ENCODE assay signal across 19 mouse cellular contexts in the genomic region with DNA sequence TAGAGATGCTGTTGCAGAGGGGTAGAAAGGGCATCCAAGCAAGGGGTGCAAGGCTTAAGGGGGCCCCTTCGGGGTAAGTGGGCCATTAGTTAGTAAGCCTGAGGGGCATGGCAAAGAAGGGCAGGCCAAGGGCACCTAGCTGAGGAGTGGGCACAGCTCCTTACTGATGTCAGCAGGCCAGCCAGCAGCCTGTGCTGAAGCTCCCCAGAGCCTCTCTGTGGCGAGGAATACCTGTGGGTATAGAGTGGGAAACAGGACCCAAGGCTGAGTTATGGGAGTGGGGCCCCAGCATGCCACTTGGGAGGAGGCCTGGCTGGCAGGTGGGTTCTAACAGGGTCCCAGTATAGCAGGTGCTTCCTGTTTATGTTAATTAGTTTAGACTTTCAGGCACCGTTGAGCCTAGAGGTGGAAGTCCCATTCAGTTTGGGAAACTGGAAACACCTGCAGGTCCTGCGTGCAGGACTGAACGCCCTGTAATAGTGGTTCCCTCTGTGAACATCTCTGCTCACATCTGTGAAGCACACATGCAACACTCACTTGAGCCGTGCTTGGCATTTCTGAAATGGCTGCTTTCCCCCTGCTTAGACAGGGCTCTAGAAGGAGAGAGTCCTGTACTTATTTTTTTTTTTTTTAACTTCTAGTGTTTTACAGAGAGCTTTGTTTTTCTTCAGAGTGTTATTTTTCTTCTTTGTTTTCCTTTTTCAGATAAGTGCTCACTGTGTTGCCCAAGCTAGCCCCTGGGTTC. TPM values are rescaled to one million over a fixed set of nuclear protein-coding genes. Genes with fewer than 3 reads are reported as not detected.
A peak's percentile ranks its signal among the peaks of the same experiment; 100 is the strongest.
DNase-seq lines count a peak whose midpoint lies in the region; ATAC-seq and TF ChIP-seq lines count a peak whose summit lies in the region.
"Had no signal": no experiment of that assay in that cellular context is flagged by ENCODE, and none has a peak within 500 bp of the region (broad histone marks: within the 10 kb centered on the region; RNA-seq: fewer than 3 reads in every experiment).

No protein-coding gene starts in this region.

- no peaks in the 10 kb centered on the region for H3K4me1 ChIP-seq in kidney, postnatal 0 days (replicated peaks; ENCODE audit: insufficient read depth, low read length)
- peaks cover 27 to 72% of the 10 kb centered on the region in 2 experiments for H3K4me1 ChIP-seq in CH12.LX (ENCODE audit: control insufficient read depth in 1 of 2, insufficient read depth in 2 of 2)
- H3K4me1 ChIP-seq: forebrain, embryonic 13.5 days; hindbrain, embryonic 13.5 days; neural tube, embryonic 13.5 days had no signal

- no peak for TF ChIP-seq CTCF in kidney, postnatal 0 days (IDR thresholded peaks at IDR 0.05; ENCODE audit: low read depth)
- no peak for TF ChIP-seq CTCF in CH12.LX (conservative IDR thresholded peaks at IDR 0.05 in 1 of 2, IDR thresholded peaks at IDR 0.05 in 1 of 2; ENCODE audit: low read depth in 2 of 2, low read length in 2 of 2)

- no peak overlapping the region for H3K4me3 ChIP-seq in kidney, postnatal 0 days (replicated peaks; ENCODE audit: low read depth, low read length)
- H3K4me3 ChIP-seq in CH12.LX (replicated peaks in 1 of 3; ENCODE audit: low read depth in 2 of 3, low read length in 2 of 3, poor library complexity in 1 of 3), result no peak overlapping the region
- H3K4me3 ChIP-seq: forebrain, embryonic 13.5 days; heart, embryonic 13.5 days; hindbrain, embryonic 13.5 days; midbrain, embryonic 10.5 days; neural tube, embryonic 13.5 days had no signal

- H3K9me3 ChIP-seq in kidney, postnatal 0 days (replicated peaks; ENCODE audit: low read length), result no peaks in the 10 kb centered on the region
- peaks cover 8% of the 10 kb centered on the region for H3K9me3 ChIP-seq in CH12.LX (replicated peaks; ENCODE audit: low read length)
- H3K9me3 ChIP-seq: forebrain, embryonic 13.5 days; heart, embryonic 13.5 days; midbrain, embryonic 10.5 days; neural tube, embryonic 13.5 days had no signal

- no peak overlapping the region for H3K27ac ChIP-seq in kidney, postnatal 0 days
- H3K27ac ChIP-seq in CH12.LX (ENCODE audit: insufficient read depth, low read depth), result peak overlapping the region; percentile 46; the same call in 1 of the 2 replicates
- H3K27ac ChIP-seq: forebrain, embryonic 13.5 days; heart, embryonic 13.5 days; hindbrain, embryonic 13.5 days; midbrain, embryonic 10.5 days; neural tube, embryonic 13.5 days had no signal

- no peaks in the 10 kb centered on the region for H3K27me3 ChIP-seq in kidney, postnatal 0 days (ENCODE audit: insufficient read depth, low read length)
- peaks cover under 1% of the 10 kb centered on the region for H3K27me3 ChIP-seq in CH12.LX (replicated peaks)
- H3K27me3 ChIP-seq: forebrain, embryonic 13.5 days; neural tube, embryonic 13.5 days had no signal

- dilution Hi-C loops in CH12.LX (cut with MboI; ENCODE audit: extremely low pct_ligation_motif_present, extremely low pct_unique_long_range_greater_than_20kb, low sequenced_read_pairs), result no loop called here

- peak; percentile 19; the same call in 1 of the 2 replicates for ATAC-seq in kidney, postnatal 0 days (replicated peaks; ENCODE audit: low FRiP score, low read depth)
- ATAC-seq: CD4-positive, CD25-positive, alpha-beta regulatory T cell, adult 4 months; forebrain, embryonic 13.5 days had no signal

- no peak overlapping the region for H3K9ac ChIP-seq in kidney, postnatal 0 days (ENCODE audit: low read depth, low read length)
- no peak overlapping the region for H3K9ac ChIP-seq in CH12.LX (ENCODE audit: insufficient read depth, low read depth)
- H3K9ac ChIP-seq: forebrain, embryonic 13.5 days; heart, embryonic 13.5 days; hindbrain, embryonic 13.5 days; neural tube, embryonic 13.5 days had no signal

- no peak overlapping the region for H3K4me2 ChIP-seq in kidney, postnatal 0 days (ENCODE audit: low read length)
- H3K4me2 ChIP-seq in CH12.LX (ENCODE audit: insufficient read depth, low read depth, poor library complexity, severe bottlenecking), result 0 out of 2 replicates have a peak overlapping the region, but pooled peaks have one; percentile 16
- H3K4me2 ChIP-seq: forebrain, embryonic 13.5 days; heart, embryonic 13.5 days; hindbrain, embryonic 13.5 days; neural tube, embryonic 13.5 days had no signal

- no peak for DNase-seq in kidney, postnatal 0 days (ENCODE audit: low spot score)
- DNase-seq in kidney, adult 8-10 months, result no peak
- peak; percentile 95 for DNase-seq in A20 (ENCODE audit: low read depth, low spot score)
- DNase-seq in CH12.LX (ENCODE audit: extremely low read depth), result peak; percentile 85
- DNase-seq in thymus, adult 18-20 months, result peak; percentile 53 to 73
- DNase-seq in frontal cortex, postnatal 36 days (ENCODE audit: low spot score in 2 of 2), result no peak
- DNase-seq in MN1 (ENCODE audit: low spot score), result no peak
- DNase-seq in gastrocnemius, adult 8-10 months (ENCODE audit: low spot score in 2 of 2), result no peak
- DNase-seq: cerebellum, adult 9-11 months; kidney, postnatal 36 days; lung, postnatal 36 days; right cerebral cortex, postnatal 25 days had no signal

- TF ChIP-seq RAD21 in CH12.LX (IDR thresholded peaks at IDR 0.05; ENCODE audit: low read depth, low read length), result no peak; the same call in 1 of the 2 replicates

- in situ Hi-C loops in CH12.LX (cut with MboI; ENCODE audit: low pct_ligation_motif_present, low pct_unique_long_range_greater_than_20kb, low sequenced_read_pairs), result no loop called here

- TF ChIP-seq POLR2A in CH12.LX (IDR thresholded peaks at IDR 0.05; ENCODE audit: low read depth, low read length), result no peak

- H3K36me3 ChIP-seq in kidney, postnatal 0 days (ENCODE audit: insufficient read depth, low read length), result no peaks in the 10 kb centered on the region
- no peaks in the 10 kb centered on the region for H3K36me3 ChIP-seq in CH12.LX (replicated peaks in 1 of 2; ENCODE audit: control insufficient read depth in 1 of 2, insufficient read depth in 1 of 2, low read length in 1 of 2)
- H3K36me3 ChIP-seq: heart, embryonic 13.5 days; hindbrain, embryonic 13.5 days; midbrain, embryonic 10.5 days; neural tube, embryonic 13.5 days had no signal

- no peaks in the 10 kb centered on the region for H3K79me2 ChIP-seq in CH12.LX (replicated peaks; ENCODE audit: control insufficient read depth, extremely low read depth, insufficient read depth, poor library complexity, severe bottlenecking)

- WGBS in kidney, postnatal 0 days, result 59% methylated on average over 6 of the region's 6 CpGs

- peak; percentile 97 for TF ChIP-seq EP300 in CH12.LX (IDR thresholded peaks at IDR 0.05; ENCODE audit: low read length)

TF ChIP-seq in CH12.LX, 34 proteins besides CTCF, POLR2A, EP300 and RAD21 (continues in another document):
- TF ChIP-seq BHLHE40 (IDR thresholded peaks at IDR 0.05; ENCODE audit: low read depth, low read length) (peak; percentile 89), ELF1 (IDR thresholded peaks at IDR 0.05; ENCODE audit: low read depth, low read length) (peak; percentile 64), MAZ (IDR thresholded peaks at IDR 0.05; ENCODE audit: low read depth, low read length) (peak; percentile 66; the same call in 1 of the 2 replicates), MXI1 (IDR thresholded peaks at IDR 0.05; ENCODE audit: low read depth, low read length) (no peak), RCOR1 (conservative IDR thresholded peaks at IDR 0.05; ENCODE audit: low read depth, low read length) (peak; percentile 91), MYC (IDR thresholded peaks at IDR 0.05; ENCODE audit: low read depth, low read length) (0 out of 2 replicates have a peak, but pooled peaks have one; percentile 74), JUN (IDR thresholded peaks at IDR 0.05; ENCODE audit: insufficient read depth, low read depth, low read length) (no peak), USF1 (IDR thresholded peaks at IDR 0.05; ENCODE audit: low read depth, low read length) (no peak), ZC3H11A (IDR thresholded peaks at IDR 0.05; ENCODE audit: low read depth, low read length) (no peak), CHD2 (IDR thresholded peaks at IDR 0.05; ENCODE audit: low read length) (peak; percentile 60), MAFK (IDR thresholded peaks at IDR 0.05; ENCODE audit: insufficient replicate concordance, low read length) (0 out of 2 replicates have a peak, but pooled peaks have one; percentile 26), CHD1 (IDR thresholded peaks at IDR 0.05; ENCODE audit: low read depth, low read length) (no peak), ZMIZ1 (IDR thresholded peaks at IDR 0.05; ENCODE audit: low read depth, low read length) (no peak), IRF4 (IDR thresholded peaks at IDR 0.05; ENCODE audit: low read depth, low read length) (peak; percentile 88), NRF1 (IDR thresholded peaks at IDR 0.05; ENCODE audit: low read depth, low read length) (0 out of 2 replicates have a peak, but pooled peaks have one; percentile 18), E2F4 (IDR thresholded peaks at IDR 0.05; ENCODE audit: insufficient replicate concordance, low read depth, low read length) (no peak), MAX (IDR thresholded peaks at IDR 0.05; ENCODE audit: low read length) (peak; percentile 72; the same call in 1 of the 2 replicates), TCF12 (IDR thresholded peaks at IDR 0.05; ENCODE audit: low read depth, low read length) (peak; percentile 99), HCFC1 (IDR thresholded peaks at IDR 0.05; ENCODE audit: low read depth, low read length) (0 out of 2 replicates have a peak, but pooled peaks have one; percentile 28), POLR2AphosphoS2 (IDR thresholded peaks at IDR 0.05; ENCODE audit: low read depth, low read length) (no peak), MEF2A (IDR thresholded peaks at IDR 0.05; ENCODE audit: borderline replicate concordance, low read depth, low read length) (peak; percentile 86), ETS1 (conservative IDR thresholded peaks at IDR 0.05; ENCODE audit: low read depth, low read length) (peak; percentile 90), KAT2A (IDR thresholded peaks at IDR 0.05; ENCODE audit: insufficient replicate concordance, low read length) (0 out of 2 replicates have a peak, but pooled peaks have one; percentile 48), SIN3A (IDR thresholded peaks at IDR 0.05; ENCODE audit: low read length) (no peak; the same call in 1 of the 2 replicates)

RNA-seq across cellular contexts. Expression of a gene that starts 34.3 kb away (rescaled TPM):
- 25.1 and 27.3 TPM in 2 replicates for polyA plus RNA-seq in kidney, postnatal 0 days (2015; fragmentation: Nextera tagmentation; extraction: Ambion mirVana)
- total RNA-seq in CH12.LX (2012; rRNA removed), result 5.2 and 5.6 TPM in 2 replicates
- 0.81 and 1.4 TPM in 2 replicates for total RNA-seq in CH12.LX (2014; rRNA removed)
- 11.8 and 13.0 TPM in 2 replicates for polyA plus RNA-seq in CH12.LX (2012; ENCODE audit: insufficient read length, low read depth)
- total RNA-seq in gastrocnemius, adult 8-10 months (2022), result 10 to 100 TPM; 11.6 to 17.4 (median 14.7) TPM

RNA-seq across cellular contexts. Expression of a gene that starts 37.4 kb away (rescaled TPM):
- 10.3 and 11.7 TPM in 2 replicates for polyA plus RNA-seq in kidney, postnatal 0 days (2015; fragmentation: Nextera tagmentation; extraction: Ambion mirVana)
- total RNA-seq in CH12.LX (2012; rRNA removed) (1.0 and 2.5 TPM in 2 replicates), CH12.LX (2014; rRNA removed) (0.32 TPM in 1 of 2 replicates, not detected in the other)
- 1.1 and 1.3 TPM in 2 replicates for polyA plus RNA-seq in CH12.LX (2012; ENCODE audit: insufficient read length, low read depth)
- total RNA-seq in gastrocnemius, adult 8-10 months (2022), result 1 to 10 TPM; 4.2 to 6.7 (median 4.2) TPM
- total RNA-seq: monocyte, adult 5-6 weeks had no signal
- polyA plus RNA-seq: CD4-positive, CD25-positive, alpha-beta regulatory T cell, adult 4 months had no signal

Comparison
In these comparisons a context has a peak if more than half of its experiments do, and no peak if none do; other contexts are left out.
1. DNase-seq: peak in A20 (single experiment), CH12.LX (single experiment) and thymus, adult 18-20 months (2 of 2); none in kidney, postnatal 0 days (single experiment), kidney, adult 8-10 months (0 of 2), frontal cortex, postnatal 36 days (0 of 2), MN1 (single experiment) and gastrocnemius, adult 8-10 months (0 of 2).